Mouse (Mus musculus) telencephalon, adult 2 months (tissue): Measurements from ENCODE around the gene Lce1g.

Experiments
- DNase-seq: peaks from one replicate; pipeline ENCODE4 v3.0.0-alpha.2; 2011; ENCODE audit warnings: low read depth, low spot score

Gene Lce1g

GRCm38 (mm10) chr3:92752238-92752637 lies at the start of gene Lce1g:
Gene Lce1g (minus strand): TSS chr3:92752338.
- no peak for DNase-seq

DNA sequence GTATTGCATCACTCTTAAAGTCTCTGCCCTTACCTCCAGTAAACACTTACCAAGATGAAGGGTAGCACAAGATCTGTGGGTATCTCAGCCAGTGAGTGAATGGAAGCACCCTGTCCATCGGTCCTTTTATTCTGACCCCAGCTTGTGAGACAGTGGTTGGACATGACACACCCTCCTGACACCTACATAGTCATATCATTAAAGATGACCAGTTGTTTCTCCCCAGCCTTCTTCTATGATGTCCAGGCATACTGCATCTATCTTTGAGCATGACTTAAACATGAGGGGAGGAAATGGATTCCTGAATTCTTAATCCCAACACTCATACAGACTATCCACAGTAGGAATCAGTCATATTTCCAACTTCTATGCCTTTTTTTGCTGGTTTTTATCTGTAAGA lies 38.3 kb upstream of the Lce1g start, which contains the start of gene Lce1j:
Gene Lce1j (minus strand): TSS at position 101 of the 400 bp plus-strand sequence.
- no peak for DNase-seq

DNA sequence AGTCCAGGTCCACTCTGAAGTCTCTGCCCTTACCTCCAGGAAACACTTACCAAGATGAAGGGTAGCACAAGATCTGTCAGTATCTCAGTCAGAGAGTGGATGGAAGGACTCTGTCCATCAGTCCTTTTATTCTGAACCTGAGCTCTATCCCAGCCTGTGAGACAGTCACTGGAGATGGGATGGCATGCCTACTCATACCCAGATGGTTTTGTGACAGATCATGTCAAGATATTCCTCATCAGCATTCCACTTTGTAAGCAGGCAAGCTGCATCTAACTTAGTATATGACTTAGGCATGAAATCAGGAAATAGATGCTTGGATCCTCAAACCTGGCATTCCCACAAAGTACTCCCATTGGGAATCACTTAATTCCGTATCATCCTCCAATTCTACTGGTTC lies 26.7 kb upstream of the Lce1g start, which contains the start of gene Lce1i:
Gene Lce1i (minus strand): TSS at position 101 of the 400 bp plus-strand sequence.
- DNase-seq = no peak

DNA sequence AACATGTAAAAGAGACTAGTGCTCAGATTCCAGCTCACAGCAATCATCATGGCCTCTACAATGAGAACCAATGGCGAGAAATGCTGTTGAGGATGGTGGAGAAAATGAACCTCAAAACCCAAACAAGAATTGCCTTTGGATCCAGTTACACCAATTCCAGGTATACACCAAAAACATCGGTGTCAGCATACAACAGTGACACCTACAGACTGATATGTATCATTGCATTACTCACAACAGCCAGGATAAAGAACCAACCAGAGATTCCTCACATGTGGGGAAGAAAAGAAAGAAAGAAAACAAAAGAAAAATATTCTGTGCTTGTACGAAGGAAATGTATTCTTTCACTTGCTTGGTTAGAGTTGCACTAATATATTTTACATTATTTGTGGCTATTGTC lies 19.4 kb upstream of the Lce1g start:
- no peak for DNase-seq

- no peak for DNase-seq
These were observed 12.8 kb upstream of the Lce1g start, which contains the start of gene Lce1h for GRCm38 (mm10) chr3:92764965-92765364. Gene Lce1h (minus strand): TSS chr3:92765065.

DNA sequence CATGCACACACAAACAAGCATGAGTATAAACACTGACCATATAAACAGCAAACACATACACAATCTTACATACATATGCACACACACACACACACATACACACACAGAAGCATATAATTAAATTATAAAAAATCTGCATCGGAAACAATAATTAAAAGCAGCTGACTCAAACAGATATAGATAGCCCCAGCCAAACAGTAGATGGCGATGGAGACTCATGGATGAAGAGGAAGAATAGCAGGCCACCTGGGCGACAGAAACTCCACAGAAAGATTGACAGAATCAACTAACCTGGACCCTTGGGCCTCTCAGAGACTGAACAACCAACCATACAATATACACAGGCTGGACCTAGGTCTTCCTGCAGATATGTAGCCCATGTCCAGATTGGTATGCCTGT lies 1.1 kb upstream of the Lce1g start:
- DNase-seq = no peak

- no peak for DNase-seq
These were observed 13.1 kb downstream of the Lce1g start, which contains the start of gene Gm38119 for GRCm38 (mm10) chr3:92738996-92739395. Gene Gm38119 (minus strand): TSS chr3:92739096.

GRCm38 (mm10) chr3:92722631-92723030 lies 29.5 kb downstream of the Lce1g start:
- DNase-seq = no peak

GRCm38 (mm10) chr3:92720250-92720649 lies 31.9 kb downstream of the Lce1g start, which contains the start of gene Lce1f:
Gene Lce1f (minus strand): TSS chr3:92720350.
- DNase-seq = no peak

GRCm38 (mm10) chr3:92715122-92715521 lies 37.0 kb downstream of the Lce1g start:
- no peak for DNase-seq

DNA sequence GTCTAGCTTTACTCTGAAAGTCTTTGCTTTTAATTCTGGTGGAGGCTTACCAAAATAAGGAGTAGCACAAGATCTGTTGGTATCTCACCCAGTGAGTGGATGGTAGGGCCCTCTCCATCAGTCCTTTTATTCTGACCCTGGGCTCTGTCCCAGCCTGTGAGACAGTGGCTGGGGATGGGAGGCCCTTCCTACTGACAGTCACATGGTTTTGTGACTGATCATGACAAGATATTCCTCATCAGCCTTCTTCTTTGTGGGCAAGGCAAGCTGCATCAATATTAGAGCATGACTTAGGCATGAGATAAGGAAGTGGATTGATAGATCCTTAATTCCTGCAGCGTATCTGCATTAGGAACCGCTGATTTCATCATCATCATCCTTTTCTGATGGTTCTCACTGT lies 43.2 kb downstream of the Lce1g start, which contains the start of gene Lce1e:
Gene Lce1e (minus strand): TSS at position 101 of the 400 bp plus-strand sequence.
- no peak for DNase-seq
